In genomic region chr2:3151336-3151735, GRCm38 (mm10) we compare ENCODE assay signal across 21 mouse cellular contexts. TPM values are rescaled to one million over a fixed set of nuclear protein-coding genes. Genes with fewer than 3 reads are reported as not detected.
A peak's percentile ranks its signal among the peaks of the same experiment; 100 is the strongest.
DNase-seq lines count a peak whose midpoint lies in the region; ATAC-seq and TF ChIP-seq lines count a peak whose summit lies in the region.
"Had no signal": no experiment of that assay in that cellular context is flagged by ENCODE, and none has a peak within 500 bp of the region (broad histone marks: within the 10 kb centered on the region; RNA-seq: fewer than 3 reads in every experiment).

No protein-coding gene starts in this region.

- no peaks in the 10 kb centered on the region for H3K36me3 ChIP-seq in lung, postnatal 0 days (ENCODE audit: insufficient read depth, low read length)
- H3K36me3 ChIP-seq: neural tube, embryonic 15.5 days; stomach, embryonic 15.5 days had no signal

- no peak overlapping the region for H3K4me3 ChIP-seq in gastrocnemius, adult 2 months
- H3K4me3 ChIP-seq in lung, postnatal 0 days (ENCODE audit: low read depth, low read length) = no peak overlapping the region
- no peak overlapping the region for H3K4me3 ChIP-seq in lung, adult 2 months (replicated peaks; ENCODE audit: extremely low read depth, low read depth, low read length)
- H3K4me3 ChIP-seq: embryonic facial prominence, embryonic 12.5 days; heart, adult 2 months; hindbrain, embryonic 10.5 days; neural tube, embryonic 15.5 days; stomach, embryonic 15.5 days had no signal

- TF ChIP-seq EP300 in lung, postnatal 0 days (IDR thresholded peaks at IDR 0.05) = no peak

- no peak for TF ChIP-seq POLR2A in lung, adult 2 months (IDR thresholded peaks at IDR 0.05; ENCODE audit: borderline replicate concordance, extremely low read depth, low read depth, low read length)

- H3K9me3 ChIP-seq in lung, postnatal 0 days (ENCODE audit: low read length) = no peaks in the 10 kb centered on the region
- H3K9me3 ChIP-seq: embryonic facial prominence, embryonic 12.5 days; hindbrain, embryonic 10.5 days; neural tube, embryonic 15.5 days; stomach, embryonic 15.5 days had no signal

- peak; percentile 73 for ATAC-seq in lung, postnatal 0 days

- H3K4me1 ChIP-seq in lung, postnatal 0 days (ENCODE audit: insufficient read depth, low read depth, low read length) = no peaks in the 10 kb centered on the region
- H3K4me1 ChIP-seq in lung, adult 2 months (ENCODE audit: control insufficient read depth, insufficient read depth, low read length) = peaks cover 18% of the 10 kb centered on the region
- H3K4me1 ChIP-seq: stomach, embryonic 15.5 days had no signal

- intact Hi-C loops in gastrocnemius, adult 2 months (cut with DNase I) = no loop called here

- WGBS in lung, postnatal 0 days = 44% methylated on average over 3 of the region's 3 CpGs
- WGBS in lung, adult 2 months = 43% methylated on average over 3 of the region's 3 CpGs

- no peak for TF ChIP-seq CTCF in gastrocnemius, adult 2 months (IDR thresholded peaks at IDR 0.05)
- no peak for TF ChIP-seq CTCF in lung, postnatal 0 days (IDR thresholded peaks at IDR 0.05)
- TF ChIP-seq CTCF in lung, adult 2 months (IDR thresholded peaks at IDR 0.05; ENCODE audit: insufficient read depth, low read length) = no peak

- H3K27me3 ChIP-seq in lung, postnatal 0 days (replicated peaks; ENCODE audit: insufficient read depth, low read length) = no peaks in the 10 kb centered on the region
- H3K27me3 ChIP-seq: embryonic facial prominence, embryonic 12.5 days; neural tube, embryonic 15.5 days; stomach, embryonic 15.5 days had no signal

- no peak overlapping the region for H3K9ac ChIP-seq in lung, postnatal 0 days (replicated peaks; ENCODE audit: low read depth)
- H3K9ac ChIP-seq: embryonic facial prominence, embryonic 12.5 days; neural tube, embryonic 15.5 days; stomach, embryonic 15.5 days had no signal

- peak; percentile 53 for DNase-seq in gastrocnemius, adult 2 months
- no peak for DNase-seq in gastrocnemius, postnatal 10 days
- DNase-seq in lung, postnatal 0 days (ENCODE audit: low spot score) = peak; percentile 82
- no peak for DNase-seq in lung, adult 2 months
- peak; percentile 17 to 20 for DNase-seq in gastrocnemius, adult 8-10 months (ENCODE audit: low spot score in 2 of 2)
- DNase-seq in mesoderm, embryonic 11.5 days (ENCODE audit: low read depth, low spot score) = peak; percentile 40
- DNase-seq in Muller cell, postnatal 12 days (ENCODE audit: inconsistent ontology term) = no peak
- no peak for DNase-seq in left cerebral cortex, adult 8-10 months (ENCODE audit: low spot score in 2 of 2)
- DNase-seq: adrenal gland, adult 2 months; cerebellum, adult 9-10 months; kidney, adult 8-10 months; kidney, postnatal 25 days; right cerebral cortex, postnatal 14 days; thymus, adult 18-20 months; thymus, postnatal 4 days had no signal

- no peak overlapping the region for H3K4me2 ChIP-seq in lung, postnatal 0 days (replicated peaks; ENCODE audit: low read depth, low read length)
- H3K4me2 ChIP-seq: embryonic facial prominence, embryonic 12.5 days; liver, embryonic 11.5 days; neural tube, embryonic 15.5 days; stomach, embryonic 15.5 days had no signal

- no peak overlapping the region for H3K27ac ChIP-seq in gastrocnemius, adult 2 months
- no peak overlapping the region for H3K27ac ChIP-seq in lung, postnatal 0 days (ENCODE audit: low read length)
- H3K27ac ChIP-seq: embryonic facial prominence, embryonic 12.5 days; heart, adult 2 months; hindbrain, embryonic 10.5 days; neural tube, embryonic 15.5 days; stomach, embryonic 15.5 days had no signal

RNA-seq across cellular contexts. Expression of gene Fam171a1, which starts 37.3 kb away (rescaled TPM):
- total RNA-seq in gastrocnemius, adult 2 months (2021) = 1 to 10 TPM; 2.5 to 3.9 TPM
- total RNA-seq in gastrocnemius, postnatal 10 days (2021) = 10 to 100 TPM; 11.1 to 14.6 TPM
- 39.6 and 44.7 TPM in 2 replicates for polyA plus RNA-seq in lung, postnatal 0 days (2015; fragmentation: Nextera tagmentation; extraction: Ambion mirVana)
- polyA plus RNA-seq in lung, adult 2 months (2012; rRNA removed) = 35.7 and 38.3 TPM in 2 replicates
- total RNA-seq in gastrocnemius, adult 8-10 months (2022) = 1 to 10 TPM; 2.3 to 2.9 (median 2.7) TPM
- 10 to 100 TPM; 68.3 to 79.5 (median 69.0) TPM for total RNA-seq in left cerebral cortex, adult 8-10 months (2022)

Comparison
In these comparisons a context has a peak if more than half of its experiments do, and no peak if none do; other contexts are left out.
1. DNase-seq: peak in gastrocnemius, adult 2 months (single experiment), lung, postnatal 0 days (single experiment), gastrocnemius, adult 8-10 months (2 of 2) and mesoderm, embryonic 11.5 days (single experiment); none in gastrocnemius, postnatal 10 days (single experiment), lung, adult 2 months (single experiment), Muller cell, postnatal 12 days (single experiment) and left cerebral cortex, adult 8-10 months (0 of 2).
2. RNA of gene Fam171a1, which starts 37.3 kb away (total RNA-seq): 68.3 to 79.5 TPM in left cerebral cortex, adult 8-10 months; 11.1 to 14.6 TPM in gastrocnemius, postnatal 10 days, 2.5 to 3.9 TPM in gastrocnemius, adult 2 months and 2.3 to 2.9 TPM in gastrocnemius, adult 8-10 months; every median in the first group is over 4 times any median in the second.